Mouse (Mus musculus): ENCODE measurements around the gene Rangap1. TPM values are rescaled to one million over a fixed set of nuclear protein-coding genes. Genes with fewer than 3 reads are reported as not detected.
"Not testable (repeated sequence)": the region's sequence is repeated elsewhere in the genome, so short reads cannot be mapped to it uniquely, and the experiment has no call there.

Rangap1 gene
- polyA plus RNA-seq, 1 experiment from 2014 or later: 101 TPM

DNA sequence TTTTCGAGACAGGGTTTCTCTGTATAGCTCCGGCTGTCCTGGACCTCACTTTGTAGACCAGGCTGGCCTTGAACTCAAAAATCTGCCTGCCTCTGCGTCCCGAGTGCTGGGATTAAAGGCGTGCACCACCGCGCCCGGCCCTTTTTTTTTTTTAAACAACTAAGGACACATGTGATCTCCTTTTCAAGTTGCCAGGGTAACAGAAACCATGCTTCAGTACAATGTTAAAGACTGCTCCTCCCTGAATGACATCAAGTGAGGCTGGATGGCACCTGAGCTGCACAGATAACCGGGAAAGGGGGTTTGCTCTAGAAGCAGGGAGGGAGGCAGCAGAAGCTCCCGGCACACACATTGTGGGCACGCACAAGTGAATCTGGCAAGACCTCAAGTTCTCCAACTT lies 36.3 kb downstream of the Rangap1 start:
- Histone ChIP-seq H3K4me2 (no peak overlapping the region), H3K9ac (no peak overlapping the region), H3K4me1 (no peaks in the 10 kb centered on the region), H3K36me3 (peaks cover 86% of the 10 kb centered on the region), H3K27me3 (no peaks in the 10 kb centered on the region), H3K4me3 (no peak overlapping the region), H3K27ac (no peak overlapping the region), H3K9me3 (no peaks in the 10 kb centered on the region)
- 94% methylated on average over 11 of the region's 11 CpGs for WGBS
- no peak for ATAC-seq (ENCODE audit: insufficient number of reproducible peaks, low FRiP score, low TSS enrichment, low read depth)

DNA sequence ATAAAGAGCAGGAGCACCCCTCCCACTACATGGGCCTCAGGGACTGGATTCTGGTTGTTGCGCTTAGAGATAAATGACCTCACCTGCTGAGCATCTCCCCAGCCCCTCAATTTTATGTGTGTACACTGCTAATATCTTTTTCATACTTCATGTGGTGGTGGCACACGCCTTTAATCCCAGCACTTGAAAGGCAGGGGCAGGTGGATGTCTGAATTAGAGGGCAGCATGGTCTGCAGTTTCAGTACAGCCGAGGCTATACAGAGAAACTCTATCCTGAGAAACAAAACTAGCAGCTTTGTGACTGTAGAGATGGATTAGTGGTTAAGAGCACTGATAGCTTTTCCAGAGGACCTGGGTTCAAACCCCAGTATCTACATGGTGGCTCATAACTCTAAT lies 42.2 kb downstream of the Rangap1 start:
- Histone ChIP-seq H3K9me3 (no peaks in the 10 kb centered on the region), H3K4me1 (no peaks in the 10 kb centered on the region), H3K36me3 (peaks cover 40% of the 10 kb centered on the region), H3K4me2 (no peak overlapping the region), H3K27me3 (no peaks in the 10 kb centered on the region), H3K4me3 (no peak overlapping the region), H3K27ac (no peak overlapping the region), H3K9ac (no peak overlapping the region)
- ATAC-seq (ENCODE audit: insufficient number of reproducible peaks, low FRiP score, low TSS enrichment, low read depth): no peak
- WGBS: 74% methylated on average over 3 of the region's 3 CpGs

DNA sequence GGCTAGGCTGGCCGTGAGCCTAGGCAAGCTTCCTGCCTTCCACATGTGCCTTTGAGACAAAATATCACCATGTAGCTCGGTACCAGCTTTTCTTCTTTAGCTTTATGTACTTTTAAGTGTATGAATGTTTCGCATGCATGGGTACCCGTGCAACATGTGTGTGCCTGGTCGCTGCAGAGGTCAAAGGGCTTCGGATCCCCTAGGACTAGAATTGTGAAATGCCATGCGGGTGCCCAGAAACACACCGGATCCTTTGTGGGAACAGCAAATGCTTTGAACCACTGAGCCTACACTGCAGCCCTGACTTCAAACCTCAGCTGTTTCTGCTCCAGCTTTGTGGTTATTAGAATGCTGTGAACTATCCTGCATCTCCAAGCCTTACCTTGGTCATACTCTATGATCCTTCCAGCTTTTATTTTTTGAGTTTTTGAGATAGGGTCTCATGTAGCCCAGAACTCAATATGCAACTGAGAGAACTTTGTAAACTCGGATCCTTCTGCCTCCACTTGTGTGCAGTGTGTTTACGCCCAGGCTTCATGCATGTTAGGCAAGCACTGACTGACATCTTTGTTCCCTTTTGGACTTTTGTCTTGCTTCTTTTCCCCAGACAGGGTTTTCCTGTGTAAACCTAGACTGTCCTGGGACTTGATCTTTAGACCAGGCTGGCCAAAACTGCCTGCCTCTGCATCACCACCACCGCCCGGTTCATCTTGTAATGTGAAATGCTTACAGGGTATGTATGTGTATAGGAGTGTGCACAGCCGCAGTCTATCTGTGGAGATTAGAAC lies 42.8 kb downstream of the Rangap1 start:
- Histone ChIP-seq H3K4me2 (no peak overlapping the region), H3K4me3 (no peak overlapping the region), H3K4me1 (no peaks in the 10 kb centered on the region), H3K36me3 (peaks cover 35% of the 10 kb centered on the region), H3K9me3 (no peaks in the 10 kb centered on the region), H3K27ac (no peak overlapping the region), H3K9ac (no peak overlapping the region), H3K27me3 (no peaks in the 10 kb centered on the region)
- WGBS: 86% methylated on average over 13 of the region's 13 CpGs
- ATAC-seq (ENCODE audit: insufficient number of reproducible peaks, low FRiP score, low TSS enrichment, low read depth): no peak

DNA sequence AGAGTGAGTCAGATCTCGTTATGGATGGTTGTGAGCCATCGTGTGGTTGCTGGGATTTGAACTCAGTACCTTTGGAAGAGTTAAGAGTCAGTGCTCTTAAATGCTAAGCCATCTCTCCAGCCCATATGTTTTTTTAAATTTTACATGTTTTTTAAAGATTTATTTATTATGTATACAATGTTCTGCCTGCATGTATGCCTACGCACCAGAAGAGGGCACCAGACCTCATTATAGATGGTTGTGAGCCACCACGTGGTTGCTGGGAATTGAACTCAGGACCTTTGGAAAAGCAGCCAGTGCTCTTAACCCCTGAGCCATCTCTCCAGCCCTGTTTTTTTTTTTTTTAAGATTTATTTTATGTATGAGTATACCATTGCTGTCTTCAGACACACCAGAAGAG lies 44.0 kb downstream of the Rangap1 start:
- not testable (repeated sequence) for H3K4me2 ChIP-seq; ATAC-seq (ENCODE audit: insufficient number of reproducible peaks, low FRiP score, low TSS enrichment, low read depth); H3K4me1 ChIP-seq; H3K9ac ChIP-seq; H3K27ac ChIP-seq; H3K27me3 ChIP-seq; H3K4me3 ChIP-seq; H3K9me3 ChIP-seq
- 75% methylated on average over 4 of the region's 4 CpGs for WGBS
- H3K36me3 ChIP-seq: peaks cover 33% of the 10 kb centered on the region

DNA sequence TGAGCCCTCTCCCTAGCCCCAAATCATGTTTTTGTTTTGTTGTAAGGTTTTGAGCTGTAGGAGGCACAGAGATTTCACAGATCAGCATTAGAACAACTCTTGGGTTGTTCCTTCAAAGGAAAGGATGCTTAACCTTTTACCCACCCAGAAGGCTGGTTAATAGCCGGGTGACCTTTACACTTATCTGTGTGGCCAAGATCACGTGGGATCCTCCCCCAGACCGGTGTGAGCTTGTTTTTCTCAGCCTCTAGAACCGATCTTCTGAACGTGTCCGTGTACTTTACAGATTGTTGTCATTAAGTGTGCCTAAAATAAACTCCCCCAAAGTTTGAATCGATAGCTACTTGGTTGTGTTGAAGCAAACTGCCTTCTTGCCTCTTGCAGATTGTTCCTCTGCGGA lies 44.7 kb downstream of the Rangap1 start:
- 0 out of 2 replicates have a peak, but pooled peaks cover 4% of the 10 kb centered on the region for H3K4me1 ChIP-seq
- peaks cover 25% of the 10 kb centered on the region for H3K36me3 ChIP-seq
- 72% methylated on average over 8 of the region's 8 CpGs for WGBS
- no peak overlapping the region for H3K9ac ChIP-seq
- no peak overlapping the region for H3K4me2 ChIP-seq
- 0 out of 2 replicates have a peak, but pooled peaks cover 4% of the 10 kb centered on the region for H3K27me3 ChIP-seq
- H3K9me3 ChIP-seq: no peaks in the 10 kb centered on the region
- H3K27ac ChIP-seq: no peak overlapping the region
- no peak overlapping the region for H3K4me3 ChIP-seq
- ATAC-seq (ENCODE audit: insufficient number of reproducible peaks, low FRiP score, low TSS enrichment, low read depth): no peak

DNA sequence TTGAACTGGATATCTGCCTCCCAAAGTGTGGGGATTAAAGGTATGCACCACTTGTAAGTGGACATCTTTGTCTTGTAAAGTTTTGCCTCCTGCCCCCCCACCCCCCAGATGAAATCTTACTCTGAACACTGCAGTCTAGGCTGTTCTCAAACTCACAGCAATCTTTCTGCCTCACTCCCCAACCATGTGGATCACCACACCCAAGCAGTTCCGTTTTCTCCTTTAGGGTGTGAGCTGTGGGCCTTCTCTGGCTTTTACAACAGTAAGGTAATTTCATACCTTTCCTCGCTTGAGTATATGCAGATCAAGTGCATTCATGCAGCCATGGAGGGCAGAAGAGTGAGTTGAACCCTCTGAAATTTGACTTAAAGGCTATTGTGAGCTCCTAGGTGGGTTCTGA lies 45.2 kb downstream of the Rangap1 start:
- 55% methylated on average over 2 of the region's 2 CpGs for WGBS
- Histone ChIP-seq H3K4me2 (no peak overlapping the region), H3K9ac (no peak overlapping the region), H3K36me3 (peaks cover 21% of the 10 kb centered on the region), H3K27me3 (0 out of 2 replicates have a peak, but pooled peaks cover 4% of the 10 kb centered on the region), H3K4me1 (peaks cover 4% of the 10 kb centered on the region; the same call in 1 of the 2 replicates), H3K9me3 (no peaks in the 10 kb centered on the region), H3K27ac (no peak overlapping the region), H3K4me3 (no peak overlapping the region)
- no peak for ATAC-seq (ENCODE audit: insufficient number of reproducible peaks, low FRiP score, low TSS enrichment, low read depth)

DNA sequence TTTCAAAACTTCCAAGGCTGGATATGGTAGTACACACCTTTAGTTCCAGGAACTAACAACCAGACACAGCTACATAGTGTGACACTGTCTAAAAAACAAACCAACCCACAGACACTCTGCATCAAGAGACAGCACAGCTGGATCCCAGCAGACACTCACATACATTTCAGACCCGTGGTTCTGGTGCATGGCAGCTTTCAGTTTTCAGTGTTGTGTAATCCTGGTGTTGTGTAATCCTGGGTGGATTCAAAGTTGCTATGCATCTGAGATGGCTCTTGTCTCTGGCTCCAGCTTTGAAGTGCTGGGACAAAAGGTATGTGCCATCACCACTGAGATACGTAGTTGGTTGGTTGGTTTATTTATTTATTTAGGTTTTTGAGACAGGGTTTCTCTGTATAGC lies 46.8 kb downstream of the Rangap1 start:
- ATAC-seq (ENCODE audit: insufficient number of reproducible peaks, low FRiP score, low TSS enrichment, low read depth): no peak
- no peak overlapping the region for H3K27ac ChIP-seq
- 67% methylated on average over 2 of the region's 2 CpGs for WGBS
- H3K27me3 ChIP-seq: peaks cover 11% of the 10 kb centered on the region; the same call in 1 of the 2 replicates
- H3K9ac ChIP-seq: no peak overlapping the region
- peaks cover 5% of the 10 kb centered on the region for H3K36me3 ChIP-seq
- no peak overlapping the region for H3K4me2 ChIP-seq
- no peaks in the 10 kb centered on the region for H3K9me3 ChIP-seq
- no peak overlapping the region for H3K4me3 ChIP-seq
- peaks cover 20% of the 10 kb centered on the region for H3K4me1 ChIP-seq

DNA sequence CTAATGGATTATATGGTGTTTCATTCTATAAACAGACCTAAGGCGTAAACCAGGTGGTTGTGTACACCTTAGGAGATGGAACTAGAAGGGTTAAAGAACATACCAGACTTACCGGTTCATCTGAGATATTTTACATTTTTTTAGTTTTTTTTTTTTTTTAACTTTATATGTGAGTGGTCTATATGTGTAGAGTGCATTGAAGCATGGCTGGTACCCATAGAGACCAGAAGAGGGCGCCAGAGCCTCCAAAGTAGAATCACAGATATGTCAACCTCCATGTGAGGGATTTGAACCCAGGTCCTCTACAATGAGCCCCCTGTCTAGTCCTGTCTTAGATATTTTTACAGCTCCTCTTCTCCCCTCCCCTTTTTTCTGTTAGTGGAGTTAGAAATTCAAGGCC lies 47.5 kb downstream of the Rangap1 start:
- ATAC-seq (ENCODE audit: insufficient number of reproducible peaks, low FRiP score, low TSS enrichment, low read depth): no peak
- Histone ChIP-seq H3K9ac (no peak overlapping the region), H3K36me3 (peaks cover 3% of the 10 kb centered on the region; the same call in 1 of the 2 replicates), H3K27ac (peak overlapping the region; percentile 72; the same call in 1 of the 2 replicates), H3K9me3 (no peaks in the 10 kb centered on the region), H3K27me3 (peaks cover 18% of the 10 kb centered on the region), H3K4me2 (no peak overlapping the region), H3K4me3 (no peak overlapping the region), H3K4me1 (peaks cover 27% of the 10 kb centered on the region)
- 38% methylated on average over 3 of the region's 3 CpGs for WGBS

DNA sequence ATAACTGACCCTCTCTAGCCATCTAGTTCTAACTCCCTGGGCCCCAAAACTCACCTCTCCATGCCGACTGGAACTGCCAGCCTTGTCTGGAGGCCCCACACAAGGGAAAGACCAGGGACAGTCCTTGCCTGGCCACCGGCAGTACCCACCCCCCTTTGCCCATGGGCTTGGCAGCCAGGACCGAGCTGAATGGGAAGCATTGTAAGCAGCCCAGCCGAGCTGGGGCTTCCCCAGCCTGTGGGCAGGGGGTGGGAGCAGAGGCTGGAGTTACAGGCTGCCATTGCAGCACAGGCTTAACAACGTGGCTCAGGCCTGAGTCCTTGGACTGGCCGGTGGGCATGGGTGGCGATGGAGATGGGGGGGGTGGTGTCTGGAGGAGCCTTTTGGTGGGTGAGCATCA lies 48.2 kb downstream of the Rangap1 start, which contains the start of gene Chadl:
Gene Chadl (minus strand): TSS at position 113 of the 400 bp plus-strand sequence.
- WGBS: 53% methylated on average over 7 of the region's 7 CpGs
- Histone ChIP-seq H3K27ac (peak within 1 kb of the TSS; percentile 72), H3K4me2 (peak within 1 kb of the TSS; percentile 21), H3K4me1 (peaks cover 32% of the 10 kb centered on the region), H3K36me3 (0 out of 2 replicates have a peak, but pooled peaks cover 2% of the 10 kb centered on the region), H3K4me3 (peak within 1 kb of the TSS; percentile 25), H3K9ac (no peak within 1 kb of the TSS), H3K9me3 (no peaks in the 10 kb centered on the region), H3K27me3 (peaks cover 25% of the 10 kb centered on the region)
- ATAC-seq (ENCODE audit: insufficient number of reproducible peaks, low FRiP score, low TSS enrichment, low read depth): peak; percentile 42; the same call in 1 of the 2 replicates

DNA sequence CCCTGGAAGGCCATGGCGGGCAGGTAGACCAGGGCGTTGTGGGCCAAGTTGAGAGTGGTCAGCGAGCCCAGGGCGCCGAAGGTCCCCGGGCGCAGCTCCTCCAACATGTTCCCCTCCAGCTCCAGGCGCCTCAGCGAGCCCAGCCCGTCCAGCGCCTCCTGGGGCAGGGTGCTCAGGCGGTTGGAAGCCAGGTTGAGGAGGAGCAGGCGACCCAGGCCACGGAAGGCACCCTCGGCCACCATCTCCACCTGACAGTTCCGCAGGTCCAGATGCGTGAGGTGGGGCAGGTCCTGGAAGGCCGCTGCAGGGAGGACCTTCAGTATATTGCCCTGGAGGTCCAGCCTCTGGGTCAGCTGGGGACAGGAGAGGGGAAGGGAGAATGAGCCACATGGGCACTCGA lies 50.4 kb downstream of the Rangap1 start:
- 28% methylated on average over 19 of the region's 19 CpGs for WGBS
- H3K36me3 ChIP-seq: 0 out of 2 replicates have a peak, but pooled peaks cover under 1% of the 10 kb centered on the region
- no peaks in the 10 kb centered on the region for H3K9me3 ChIP-seq
- ATAC-seq (ENCODE audit: insufficient number of reproducible peaks, low FRiP score, low TSS enrichment, low read depth): no peak
- peak overlapping the region; percentile 95 for H3K4me2 ChIP-seq
- H3K27ac ChIP-seq: no peak overlapping the region
- peaks cover 32% of the 10 kb centered on the region for H3K4me1 ChIP-seq
- peak overlapping the region; percentile 61 for H3K4me3 ChIP-seq
- peaks cover 28% of the 10 kb centered on the region for H3K27me3 ChIP-seq
- peak overlapping the region; percentile 69 for H3K9ac ChIP-seq

DNA sequence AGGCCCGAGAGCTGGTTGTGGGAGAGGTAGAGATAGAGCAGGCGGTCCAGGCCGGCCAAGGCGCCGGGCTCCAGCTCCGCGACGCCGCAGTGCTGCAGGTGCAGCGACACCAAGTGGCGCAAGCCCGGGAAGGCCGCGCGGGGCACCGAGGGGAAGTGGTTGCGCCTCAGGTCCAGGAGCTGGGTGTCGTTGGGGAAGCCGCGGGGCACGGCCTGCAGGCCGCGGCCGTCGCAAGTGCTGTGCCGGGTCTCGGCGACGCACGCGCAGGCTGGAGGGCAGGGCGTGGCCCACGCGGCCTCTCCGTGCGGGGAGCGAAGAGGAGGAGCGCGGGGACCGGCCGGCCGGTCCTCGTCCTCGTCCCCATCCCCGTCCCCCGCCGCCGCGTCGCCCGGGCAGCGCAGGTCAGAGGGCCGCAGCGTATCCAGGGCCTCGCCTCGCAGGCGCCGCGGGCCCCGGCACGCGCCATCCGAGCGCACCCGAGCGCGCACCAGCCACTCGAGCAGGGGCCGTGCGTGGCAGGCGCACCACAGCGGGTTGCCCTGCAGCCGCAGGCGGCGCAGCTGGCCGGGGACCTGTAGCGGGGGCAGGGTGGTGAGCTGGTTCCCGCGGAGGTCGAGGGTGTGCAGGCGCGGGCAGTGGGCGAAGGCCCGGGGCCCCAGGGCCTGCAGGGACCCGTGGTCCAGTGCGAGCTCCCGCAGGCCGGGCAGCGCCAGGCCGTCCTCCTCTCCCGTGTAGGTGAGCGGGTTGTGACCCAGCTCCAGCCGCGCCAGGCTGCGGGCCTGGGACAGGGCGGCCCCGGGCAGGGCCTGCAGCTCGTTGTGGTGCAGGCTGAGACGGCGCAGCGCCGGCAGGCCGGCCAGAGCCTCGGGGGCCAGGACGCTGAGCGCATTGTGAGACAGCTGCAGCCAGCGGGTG lies 51.1 kb downstream of the Rangap1 start:
- peak; percentile 52 for ATAC-seq (ENCODE audit: insufficient number of reproducible peaks, low FRiP score, low TSS enrichment, low read depth)
- H3K9me3 ChIP-seq: no peaks in the 10 kb centered on the region
- H3K27me3 ChIP-seq: peaks cover 28% of the 10 kb centered on the region
- H3K36me3 ChIP-seq: peaks cover 5% of the 10 kb centered on the region; the same call in 1 of the 2 replicates
- peak overlapping the region; percentile 69 for H3K9ac ChIP-seq
- peak overlapping the region; percentile 95 for H3K4me2 ChIP-seq
- H3K4me3 ChIP-seq: peak overlapping the region; percentile 61
- peak overlapping the region; percentile 63 for H3K27ac ChIP-seq
- peaks cover 32% of the 10 kb centered on the region for H3K4me1 ChIP-seq
- under 1% methylated on average over 86 of the region's 107 CpGs for WGBS
